Mouse (Mus musculus) lung, postnatal 4 days (tissue): ENCODE measurements around the gene Myh3.

Source experiments
- DNase-seq, 2 experiments: peaks; one replicate each; pipeline ENCODE4 v3.0.0; 2021

Gene Myh3

DNA sequence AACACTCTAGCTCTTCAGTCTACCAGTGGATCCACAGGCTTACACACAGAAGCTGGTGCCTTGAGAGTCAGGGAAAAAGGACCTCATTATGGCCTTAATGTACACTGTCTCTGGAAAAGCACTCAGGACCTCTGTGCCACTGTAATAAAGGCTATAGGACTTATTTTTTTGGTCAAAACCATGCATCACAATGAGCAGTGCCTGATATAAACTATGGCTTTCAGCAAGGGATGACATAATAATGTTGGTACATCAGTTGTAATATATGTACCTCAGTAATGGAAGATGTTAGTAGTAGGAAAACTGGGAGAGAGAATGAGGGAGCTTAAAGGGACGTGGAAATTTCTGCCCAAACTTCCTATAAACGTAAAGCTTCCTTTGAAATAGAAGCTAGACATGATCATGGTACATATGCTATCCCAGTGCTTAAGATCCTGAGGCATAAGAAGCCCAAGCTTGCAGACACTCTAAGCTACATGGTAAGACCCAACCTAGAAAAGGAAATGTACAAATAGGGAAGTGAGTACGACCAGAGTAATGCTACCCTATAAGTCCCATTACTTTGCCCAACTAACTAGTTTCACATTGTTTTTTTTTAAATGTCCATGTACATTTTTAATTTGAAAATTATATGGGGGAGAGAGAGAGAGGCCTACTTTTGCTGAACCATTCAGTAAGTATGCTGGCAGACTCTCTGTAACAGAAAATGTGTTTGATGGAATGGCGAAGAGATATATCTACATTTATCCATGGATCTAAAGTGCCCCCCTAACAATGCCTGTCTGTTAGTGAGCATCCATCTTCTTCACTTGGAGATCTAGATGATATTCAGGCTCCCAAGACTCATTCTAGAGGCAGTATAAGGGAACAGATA lies 68.5 kb downstream of the Myh3 start:
- no peak for DNase-seq

DNA sequence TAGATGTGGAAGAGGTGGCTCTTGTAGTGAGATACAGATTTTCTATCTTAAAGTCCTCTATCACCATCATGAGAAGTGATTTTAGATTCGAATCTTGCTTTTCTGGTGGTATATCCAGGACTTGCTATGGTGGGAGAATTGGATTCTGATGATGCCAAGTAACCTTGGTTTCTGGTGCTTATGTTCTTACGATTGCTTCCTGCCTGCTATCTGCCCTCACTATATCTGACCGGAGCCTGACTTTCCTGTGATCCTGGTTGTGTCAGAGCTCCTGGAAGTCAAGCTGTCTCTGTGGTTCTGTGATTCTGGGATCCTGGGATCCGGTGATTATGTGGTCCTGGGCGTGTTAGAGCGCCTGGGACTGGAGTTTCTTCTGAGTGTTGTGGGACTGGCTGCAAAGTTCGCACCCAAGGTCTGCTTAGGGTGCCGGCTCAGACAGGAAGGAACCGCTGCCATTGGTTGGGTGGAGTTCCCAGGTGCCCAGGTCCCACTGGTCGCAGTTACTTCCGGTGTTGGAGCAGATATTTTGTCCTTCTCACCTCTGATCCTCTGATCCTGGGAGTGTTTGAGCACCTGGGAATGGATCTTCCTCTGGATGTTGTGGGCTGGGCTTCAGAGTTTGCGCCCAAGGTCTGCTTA lies 69.3 kb downstream of the Myh3 start:
- DNase-seq, result no peak

DNA sequence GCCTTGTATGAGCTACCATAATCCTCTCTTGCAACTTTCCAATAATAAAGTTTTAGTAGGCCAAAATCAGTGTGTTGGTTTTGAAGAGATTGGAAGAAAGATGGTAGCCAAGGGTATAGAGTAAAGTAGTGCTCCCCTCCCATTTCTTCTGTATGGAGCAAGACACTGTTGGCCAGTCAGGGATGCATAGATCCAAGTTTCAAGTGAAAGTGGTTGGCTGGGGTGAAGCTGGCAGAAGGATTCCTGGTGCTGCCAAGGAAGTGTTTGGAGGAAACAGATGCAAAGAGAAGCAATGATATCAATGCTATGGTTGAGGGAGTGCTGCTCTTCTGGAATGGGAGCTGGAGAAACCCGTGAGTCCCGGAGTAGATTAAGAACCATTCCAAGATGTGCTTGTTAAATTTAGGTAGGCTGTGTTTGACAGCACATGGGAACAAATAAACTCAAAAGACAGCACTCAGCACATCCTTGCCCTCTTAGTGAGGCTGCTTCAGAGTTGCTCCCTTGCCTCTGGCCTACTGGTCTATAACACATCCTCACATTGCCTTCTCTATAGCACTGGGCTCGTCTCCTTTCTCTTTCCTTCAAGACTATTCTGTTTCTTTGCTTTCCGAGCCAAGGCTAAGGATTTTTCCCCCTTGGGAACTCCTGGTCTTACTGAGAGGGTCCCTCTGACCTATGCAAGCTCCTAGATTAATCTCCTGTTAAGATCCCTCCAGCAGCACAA lies 70.3 kb downstream of the Myh3 start:
- DNase-seq, result no peak

DNA sequence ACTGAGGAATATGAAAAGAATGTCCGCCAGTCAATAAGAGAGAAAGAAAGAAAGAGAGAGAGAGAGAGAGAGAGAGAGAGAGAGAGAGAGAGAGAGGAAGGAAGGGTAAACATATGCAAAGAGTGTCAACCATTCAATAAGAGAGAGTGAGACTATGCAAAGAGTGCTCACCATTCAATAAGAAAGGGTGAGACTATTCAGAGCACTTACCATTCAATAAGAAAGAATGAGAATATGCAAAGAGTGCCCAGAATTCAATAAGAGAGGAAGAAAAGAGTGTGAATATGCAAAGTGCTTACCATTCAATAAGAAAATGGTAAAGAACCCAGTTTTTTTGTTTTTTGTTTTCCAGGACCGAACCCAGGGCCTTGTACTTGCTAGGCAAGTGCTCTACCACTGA lies 72.1 kb downstream of the Myh3 start:
- DNase-seq, result no peak

DNA sequence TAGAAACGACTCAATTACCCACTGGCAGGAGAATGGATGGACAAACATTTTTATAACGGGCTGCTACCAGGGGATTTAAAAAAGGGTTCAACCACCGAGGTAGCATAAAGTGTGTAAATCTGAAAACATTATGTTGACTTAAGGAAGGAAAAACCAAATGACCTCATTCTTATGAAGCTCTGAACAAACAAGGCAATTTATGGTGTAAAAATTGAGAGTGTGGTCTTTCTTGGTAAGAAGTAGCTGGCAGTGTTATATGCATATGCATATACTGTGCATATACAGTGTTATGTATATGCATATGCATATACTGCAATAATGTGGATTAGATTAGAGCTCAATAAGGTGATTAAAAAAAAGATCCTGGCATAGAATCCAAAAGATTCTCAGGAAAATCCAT lies 73.1 kb downstream of the Myh3 start:
- DNase-seq, result no peak
